Mouse (Mus musculus) G1E-ER4 (cell line): Measurements from ENCODE around the gene Camk2g. TPM values are rescaled to one million over a fixed set of nuclear protein-coding genes. Genes with fewer than 3 reads are reported as not detected.

Experiments
- GATA1 ChIP-seq: IDR thresholded peaks from one replicate; pipeline ENCODE4 v1.8.0; 2012; ENCODE audit warnings: low read length, inconsistent platforms
- polyA plus RNA-seq: library from polyadenylated mRNA; stranded (reverse); fragments of >175 nt; gene quantifications from 2 replicates; pipeline ENCODE4 v1.2.3, GENCODE M21; 2012

Camk2g gene
- polyA plus RNA-seq, 1 experiment = 38.6 TPM

GRCm38 (mm10) chr14:20824517-20824916 lies 30.6 kb upstream of the Camk2g start:
- no peak for TF ChIP-seq GATA1

GRCm38 (mm10) chr14:20815448-20815847 lies 21.6 kb upstream of the Camk2g start:
- TF ChIP-seq GATA1 = no peak

- no peak for TF ChIP-seq GATA1
These were observed 18.0 kb upstream of the Camk2g start for GRCm38 (mm10) chr14:20811779-20812406.

- TF ChIP-seq GATA1 = no peak
These were observed 17.3 kb upstream of the Camk2g start for GRCm38 (mm10) chr14:20811236-20811635.

- no peak for TF ChIP-seq GATA1
These were observed 15.9 kb upstream of the Camk2g start for GRCm38 (mm10) chr14:20809820-20810219.

GRCm38 (mm10) chr14:20809349-20809748 lies 15.5 kb upstream of the Camk2g start:
- no peak for TF ChIP-seq GATA1

GRCm38 (mm10) chr14:20806116-20806840 lies 12.4 kb upstream of the Camk2g start:
- TF ChIP-seq GATA1 = no peak

GRCm38 (mm10) chr14:20804964-20805672 lies 11.2 kb upstream of the Camk2g start:
- TF ChIP-seq GATA1 = no peak

- no peak for TF ChIP-seq GATA1
These were observed 10.6 kb upstream of the Camk2g start for GRCm38 (mm10) chr14:20804481-20804880.

GRCm38 (mm10) chr14:20803606-20803938 lies 9.7 kb upstream of the Camk2g start:
- no peak for TF ChIP-seq GATA1

GRCm38 (mm10) chr14:20802926-20803605 lies 9.2 kb upstream of the Camk2g start:
- TF ChIP-seq GATA1 = no peak

GRCm38 (mm10) chr14:20798761-20799160 lies 4.9 kb upstream of the Camk2g start:
- no peak for TF ChIP-seq GATA1

- TF ChIP-seq GATA1 = no peak
These were observed 4.4 kb upstream of the Camk2g start for GRCm38 (mm10) chr14:20798300-20798699.

GRCm38 (mm10) chr14:20796643-20797042 lies 2.8 kb upstream of the Camk2g start:
- no peak for TF ChIP-seq GATA1

GRCm38 (mm10) chr14:20796170-20796569 lies 2.3 kb upstream of the Camk2g start:
- no peak for TF ChIP-seq GATA1
